Mouse (Mus musculus) embryonic fibroblast, embryonic 13.5 days (primary cell): ENCODE data around the gene Tenm2.

Source experiments
- CTCF ChIP-seq: IDR thresholded peaks from 2 replicates; pipeline ENCODE4 v1.5.1; 2011; ENCODE audit warnings: mild to moderate bottlenecking, control low read depth, low read length, moderate library complexity, borderline replicate concordance; ENCODE audit not compliant: insufficient read depth
- POLR2A ChIP-seq: IDR thresholded peaks from 2 replicates; pipeline ENCODE4 v1.6.1; 2011; ENCODE audit warnings: low read depth, mild to moderate bottlenecking, control low read depth, low read length, moderate library complexity

GRCm38 (mm10) chr11:36334100-36334735 lies 901.5 kb downstream of the Tenm2 start:
- TF ChIP-seq POLR2A, result no peak
- no peak for TF ChIP-seq CTCF
